Mouse (Mus musculus): ENCODE data around the gene Rftn1. TPM values are rescaled to one million over a fixed set of nuclear protein-coding genes. Genes with fewer than 3 reads are reported as not detected.

Gene Rftn1
- total and polyA plus RNA-seq, 2 experiments from 2014 or later: 36.5 to 54.8 TPM

DNA sequence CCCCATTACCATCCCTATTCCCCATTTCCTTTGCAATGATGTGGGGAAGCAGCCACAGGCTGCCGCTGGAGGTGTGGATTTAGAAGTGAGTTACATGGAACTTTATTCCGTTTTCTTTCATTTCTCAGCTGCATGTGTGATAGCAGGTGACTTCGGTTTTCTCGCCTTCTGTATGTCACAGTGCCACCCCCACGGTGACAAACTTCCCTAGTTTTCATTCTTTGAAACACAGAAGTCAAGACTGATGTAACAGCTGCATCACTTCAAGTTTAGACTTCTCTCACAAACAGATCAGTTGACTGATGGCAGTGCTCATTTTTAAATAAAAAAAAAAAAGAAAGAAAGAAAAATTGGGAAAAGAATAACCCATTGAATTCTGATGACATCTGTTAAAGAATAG is 121.3 kb downstream of the Rftn1 start:
- Histone ChIP-seq H3K4me1 (ENCODE audit: control insufficient read depth, insufficient read depth) (peaks cover 7% of the 10 kb centered on the region; the same call in 1 of the 2 replicates), H3K9me3 (replicated peaks; ENCODE audit: control insufficient read depth, low read length) (no peaks in the 10 kb centered on the region), H3K27me3 (ENCODE audit: control insufficient read depth, insufficient read depth, low read length) (no peaks in the 10 kb centered on the region), H3K9ac (replicated peaks; ENCODE audit: low read depth, low read length) (no peak overlapping the region), H3K4me3 (ENCODE audit: low read depth, low read length) (no peak overlapping the region), H3K4me2 (ENCODE audit: low read depth, low read length) (no peak overlapping the region), H3K36me3 (replicated peaks; ENCODE audit: control insufficient read depth, insufficient read depth, low read length) (peaks cover 17% of the 10 kb centered on the region), H3K27ac (ENCODE audit: low read depth) (no peak overlapping the region)
- no peak for ATAC-seq (ENCODE audit: insufficient read depth, low read depth)
- no peak for DNase-seq (ENCODE audit: low spot score)
- TF ChIP-seq CTCF (IDR thresholded peaks at IDR 0.05; ENCODE audit: low read depth) (no peak), EP300 (IDR thresholded peaks at IDR 0.05; ENCODE audit: low read depth) (no peak)
- WGBS: 78% methylated on average over 5 of the region's 5 CpGs

DNA sequence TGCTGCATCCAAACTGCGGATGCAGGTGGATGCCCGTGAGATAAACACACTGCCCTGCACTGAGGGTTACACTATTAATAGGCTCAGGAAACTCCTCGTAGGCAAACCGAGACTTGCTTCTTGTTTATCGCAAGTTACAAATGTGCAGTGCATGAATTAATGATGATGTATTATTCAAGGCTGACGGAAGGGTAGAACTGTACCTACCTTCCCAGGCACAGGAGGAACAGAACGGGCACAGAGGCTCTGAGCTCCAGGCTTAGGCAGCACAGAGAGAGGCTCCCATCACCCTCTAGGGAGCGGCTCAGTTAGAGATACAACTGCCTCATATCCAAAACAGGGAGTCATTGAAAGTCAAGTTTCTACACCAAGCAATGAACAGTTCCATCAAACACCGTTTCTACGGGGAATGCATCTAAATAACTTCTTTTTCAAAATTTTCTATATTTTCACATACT is 121.8 kb downstream of the Rftn1 start:
- ATAC-seq (ENCODE audit: insufficient read depth, low read depth) (no peak), DNase-seq (ENCODE audit: low spot score) (no peak)
- Histone ChIP-seq H3K27ac (ENCODE audit: low read depth) (no peak overlapping the region), H3K27me3 (ENCODE audit: control insufficient read depth, insufficient read depth, low read length) (no peaks in the 10 kb centered on the region), H3K9me3 (replicated peaks; ENCODE audit: control insufficient read depth, low read length) (no peaks in the 10 kb centered on the region), H3K4me2 (ENCODE audit: low read depth, low read length) (no peak overlapping the region), H3K9ac (replicated peaks; ENCODE audit: low read depth, low read length) (no peak overlapping the region), H3K4me3 (ENCODE audit: low read depth, low read length) (no peak overlapping the region), H3K4me1 (ENCODE audit: control insufficient read depth, insufficient read depth) (peaks cover 7% of the 10 kb centered on the region; the same call in 1 of the 2 replicates), H3K36me3 (replicated peaks; ENCODE audit: control insufficient read depth, insufficient read depth, low read length) (peaks cover 13% of the 10 kb centered on the region)
- 70% methylated on average over 10 of the region's 10 CpGs for WGBS
- TF ChIP-seq EP300 (IDR thresholded peaks at IDR 0.05; ENCODE audit: low read depth): no peak
- no peak for TF ChIP-seq CTCF (IDR thresholded peaks at IDR 0.05; ENCODE audit: low read depth)

DNA sequence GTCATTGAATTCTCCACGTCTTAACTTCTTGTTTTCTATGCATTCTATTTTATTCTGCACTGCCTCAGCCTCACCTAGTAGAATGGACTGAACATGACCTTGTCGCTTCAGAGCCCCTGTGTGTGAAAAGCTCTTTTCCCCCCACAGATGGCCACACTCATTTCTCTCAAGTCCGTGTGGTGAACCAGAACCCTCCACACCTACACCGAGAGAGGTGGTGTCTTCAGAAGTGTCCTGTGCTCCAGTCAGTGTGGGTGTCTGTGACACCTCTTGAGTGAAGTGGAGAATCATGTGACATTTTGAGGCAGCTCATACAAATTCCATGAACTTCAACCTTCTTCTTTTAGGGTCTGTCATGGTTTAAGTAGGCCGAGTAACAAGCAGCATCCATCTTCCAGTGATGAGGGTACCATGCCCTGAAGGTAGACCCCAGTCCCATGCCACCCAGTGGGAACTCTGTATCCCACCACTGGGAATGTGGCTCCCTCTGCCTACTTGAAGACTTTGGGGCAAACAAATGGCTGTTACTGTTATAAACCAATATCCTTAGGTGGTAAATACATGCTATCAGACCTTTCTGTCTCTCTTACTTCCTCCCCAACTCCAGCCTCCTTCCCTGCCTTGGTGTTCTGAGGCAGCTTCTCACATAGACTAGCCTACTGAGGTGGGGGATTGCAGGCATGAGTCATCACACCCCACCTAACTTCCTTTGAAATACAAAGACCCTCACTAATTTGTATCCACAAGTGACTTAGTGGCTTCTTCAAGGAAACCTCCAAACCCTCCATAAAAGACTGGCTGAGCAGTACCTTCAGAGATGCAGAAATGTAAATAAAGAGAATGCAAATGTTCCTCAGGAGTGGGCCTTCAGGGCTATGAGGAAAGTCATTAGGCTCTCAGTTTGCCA is 122.4 kb downstream of the Rftn1 start:
- TF ChIP-seq EP300 (IDR thresholded peaks at IDR 0.05; ENCODE audit: low read depth) (no peak), CTCF (IDR thresholded peaks at IDR 0.05; ENCODE audit: low read depth) (no peak)
- WGBS: 81% methylated on average over 5 of the region's 5 CpGs
- H3K4me3 ChIP-seq (ENCODE audit: low read depth, low read length): no peak overlapping the region
- peaks cover 9% of the 10 kb centered on the region for H3K36me3 ChIP-seq (replicated peaks; ENCODE audit: control insufficient read depth, insufficient read depth, low read length)
- ATAC-seq (ENCODE audit: insufficient read depth, low read depth): no peak
- H3K9me3 ChIP-seq (replicated peaks; ENCODE audit: control insufficient read depth, low read length): no peaks in the 10 kb centered on the region
- no peaks in the 10 kb centered on the region for H3K27me3 ChIP-seq (ENCODE audit: control insufficient read depth, insufficient read depth, low read length)
- no peak overlapping the region for H3K27ac ChIP-seq (ENCODE audit: low read depth)
- peaks cover 9% of the 10 kb centered on the region for H3K4me1 ChIP-seq (ENCODE audit: control insufficient read depth, insufficient read depth)
- no peak for DNase-seq (ENCODE audit: low spot score)
- no peak overlapping the region for H3K9ac ChIP-seq (replicated peaks; ENCODE audit: low read depth, low read length)
- no peak overlapping the region for H3K4me2 ChIP-seq (ENCODE audit: low read depth, low read length)

DNA sequence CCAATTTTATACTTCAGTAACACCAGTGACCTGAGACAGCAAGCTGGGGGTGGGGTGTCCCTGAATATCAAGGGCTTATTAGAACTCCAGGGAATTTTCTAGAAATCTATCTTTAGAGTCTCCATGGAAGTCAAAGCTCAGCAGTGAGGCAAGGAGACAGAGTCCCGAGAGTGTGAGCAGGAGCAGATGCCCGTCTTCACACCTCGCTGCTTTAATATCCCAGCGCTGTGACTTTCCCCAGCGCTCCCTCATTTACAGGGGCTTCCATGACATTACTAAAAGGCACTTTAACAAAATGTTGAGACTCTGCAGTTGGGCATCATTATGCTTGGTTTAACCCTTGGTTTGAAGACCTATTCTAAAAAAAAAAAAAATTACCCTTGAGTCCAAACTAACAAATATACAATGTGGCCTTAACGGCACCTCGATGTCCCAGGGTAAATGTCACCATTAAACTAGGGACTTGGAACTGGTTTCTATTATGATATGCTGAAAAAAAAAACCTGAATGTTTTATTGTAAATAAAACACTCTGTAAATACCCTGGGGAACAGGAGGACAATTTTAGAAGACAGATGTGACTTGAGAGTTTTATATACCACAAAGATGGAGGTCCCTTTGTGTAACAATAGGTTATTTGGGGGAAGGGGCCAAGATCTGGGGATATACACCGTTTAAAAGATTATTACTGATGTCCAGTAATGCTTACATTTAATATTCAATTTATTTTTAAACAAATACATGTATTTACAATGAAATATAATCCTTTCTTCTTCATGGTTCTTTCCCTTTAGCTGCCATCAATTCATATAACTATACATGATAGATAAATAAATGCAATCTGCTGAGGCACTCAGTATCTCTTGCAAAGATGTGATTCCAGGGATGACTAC is 123.4 kb downstream of the Rftn1 start:
- Histone ChIP-seq H3K4me1 (ENCODE audit: control insufficient read depth, insufficient read depth) (peaks cover 18% of the 10 kb centered on the region), H3K9ac (replicated peaks; ENCODE audit: low read depth, low read length) (no peak overlapping the region), H3K4me2 (ENCODE audit: low read depth, low read length) (no peak overlapping the region), H3K27me3 (ENCODE audit: control insufficient read depth, insufficient read depth, low read length) (no peaks in the 10 kb centered on the region), H3K4me3 (ENCODE audit: low read depth, low read length) (no peak overlapping the region), H3K27ac (ENCODE audit: low read depth) (no peak overlapping the region), H3K36me3 (replicated peaks; ENCODE audit: control insufficient read depth, insufficient read depth, low read length) (peaks cover under 1% of the 10 kb centered on the region), H3K9me3 (replicated peaks; ENCODE audit: control insufficient read depth, low read length) (no peaks in the 10 kb centered on the region)
- TF ChIP-seq CTCF (IDR thresholded peaks at IDR 0.05; ENCODE audit: low read depth) (no peak), EP300 (IDR thresholded peaks at IDR 0.05; ENCODE audit: low read depth) (no peak)
- ATAC-seq (ENCODE audit: insufficient read depth, low read depth) (no peak), DNase-seq (ENCODE audit: low spot score) (no peak)
- WGBS: 85% methylated on average over 8 of the region's 8 CpGs

DNA sequence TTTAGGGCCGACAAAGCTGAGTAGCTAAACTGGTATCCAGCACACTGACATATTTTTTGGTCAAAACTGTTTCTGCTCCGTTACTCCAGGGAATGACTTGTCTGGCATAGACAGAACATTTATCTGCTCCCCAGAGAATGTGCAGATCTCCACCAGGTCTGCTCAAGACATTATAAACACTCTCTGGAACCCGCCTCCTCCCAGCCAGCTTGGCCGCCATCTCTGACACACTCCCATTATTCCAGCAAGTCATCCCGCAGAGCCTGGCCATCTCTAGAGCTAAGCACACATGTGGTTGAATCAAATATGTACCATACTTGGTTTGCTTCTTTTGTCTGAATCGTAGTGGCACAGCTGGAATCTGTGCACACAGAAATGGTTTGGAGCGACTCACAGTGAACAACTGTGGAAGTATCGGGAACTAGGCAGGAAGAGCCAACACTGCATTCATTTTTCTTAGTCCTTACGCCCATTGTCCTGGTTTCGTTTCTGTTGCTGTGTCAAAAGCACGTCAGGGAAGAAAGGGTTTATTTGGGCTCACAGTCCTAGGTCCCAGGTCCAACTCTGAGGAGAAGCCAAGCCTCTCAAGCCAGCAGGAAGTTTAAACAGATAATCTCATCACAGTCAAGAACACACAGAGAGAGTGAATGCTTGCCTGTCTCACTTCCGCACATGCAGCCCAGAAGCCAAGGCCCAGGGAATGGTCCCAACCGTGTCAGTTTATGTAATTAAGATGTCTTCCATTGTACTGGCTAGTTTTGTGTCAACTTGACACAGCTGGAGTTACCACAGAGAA is 126.4 kb downstream of the Rftn1 start:
- no peaks in the 10 kb centered on the region for H3K27me3 ChIP-seq (ENCODE audit: control insufficient read depth, insufficient read depth, low read length)
- no peak for TF ChIP-seq EP300 (IDR thresholded peaks at IDR 0.05; ENCODE audit: low read depth)
- no peak for TF ChIP-seq CTCF (IDR thresholded peaks at IDR 0.05; ENCODE audit: low read depth)
- H3K27ac ChIP-seq (ENCODE audit: low read depth): 0 out of 2 replicates have a peak overlapping the region, but pooled peaks have one; percentile 21
- H3K4me1 ChIP-seq (ENCODE audit: control insufficient read depth, insufficient read depth): peaks cover 33% of the 10 kb centered on the region
- WGBS: 79% methylated on average over 13 of the region's 13 CpGs
- H3K9ac ChIP-seq (replicated peaks; ENCODE audit: low read depth, low read length): no peak overlapping the region
- no peak for DNase-seq (ENCODE audit: low spot score)
- no peak for ATAC-seq (ENCODE audit: insufficient read depth, low read depth)
- H3K9me3 ChIP-seq (replicated peaks; ENCODE audit: control insufficient read depth, low read length): no peaks in the 10 kb centered on the region
- H3K36me3 ChIP-seq (replicated peaks; ENCODE audit: control insufficient read depth, insufficient read depth, low read length): no peaks in the 10 kb centered on the region
- H3K4me3 ChIP-seq (ENCODE audit: low read depth, low read length): no peak overlapping the region
- no peak overlapping the region for H3K4me2 ChIP-seq (ENCODE audit: low read depth, low read length)

Data from heart, postnatal 0 days (tissue).